Mouse (Mus musculus): ENCODE measurements around the gene Cbx8. TPM values are rescaled to one million over a fixed set of nuclear protein-coding genes. Genes with fewer than 3 reads are reported as not detected.

Cbx8 gene
- total and polyA plus RNA-seq, 2 experiments from 2014 or later, result 7.6 to 15.5 TPM

- H3K4me2 ChIP-seq (ENCODE audit: low read depth, low read length, poor library complexity, severe bottlenecking), result no peak overlapping the region
- no peak for ATAC-seq (ENCODE audit: low FRiP score)
- no peaks in the 10 kb centered on the region for H3K27me3 ChIP-seq (ENCODE audit: insufficient read depth, low read length)
- H3K4me1 ChIP-seq (ENCODE audit: insufficient read depth, low read length), result 0 out of 2 replicates have a peak, but pooled peaks cover 4% of the 10 kb centered on the region
- H3K27ac ChIP-seq (ENCODE audit: low read depth, low read length), result no peak overlapping the region
- no peak for DNase-seq (ENCODE audit: low spot score)
- 65% methylated on average over 6 of the region's 6 CpGs for WGBS
- H3K36me3 ChIP-seq (ENCODE audit: insufficient read depth, low read length), result 0 out of 2 replicates have a peak, but pooled peaks cover 4% of the 10 kb centered on the region
- TF ChIP-seq CTCF (IDR thresholded peaks at IDR 0.05), result no peak
- H3K9me3 ChIP-seq (ENCODE audit: low read length), result no peaks in the 10 kb centered on the region
- H3K4me3 ChIP-seq (ENCODE audit: low read depth, low read length), result no peak overlapping the region
- H3K9ac ChIP-seq (replicated peaks; ENCODE audit: low read length, poor library complexity, severe bottlenecking), result no peak overlapping the region
Measured at GRCm38 (mm10) chr11:119073876-119074433, 33.2 kb upstream of the Cbx8 start.

GRCm38 (mm10) chr11:119072986-119073385, 32.2 kb upstream of the Cbx8 start:
- Histone ChIP-seq H3K4me2 (ENCODE audit: low read depth, low read length, poor library complexity, severe bottlenecking) (no peak overlapping the region), H3K27ac (ENCODE audit: low read depth, low read length) (no peak overlapping the region), H3K36me3 (ENCODE audit: insufficient read depth, low read length) (0 out of 2 replicates have a peak, but pooled peaks cover 4% of the 10 kb centered on the region), H3K4me1 (ENCODE audit: insufficient read depth, low read length) (no peaks in the 10 kb centered on the region), H3K27me3 (ENCODE audit: insufficient read depth, low read length) (no peaks in the 10 kb centered on the region), H3K4me3 (ENCODE audit: low read depth, low read length) (no peak overlapping the region), H3K9ac (replicated peaks; ENCODE audit: low read length, poor library complexity, severe bottlenecking) (no peak overlapping the region), H3K9me3 (ENCODE audit: low read length) (no peaks in the 10 kb centered on the region)
- TF ChIP-seq CTCF (IDR thresholded peaks at IDR 0.05), result no peak
- WGBS, result 74% methylated on average over 6 of the region's 6 CpGs
- ATAC-seq (ENCODE audit: low FRiP score) (no peak), DNase-seq (ENCODE audit: low spot score) (no peak)

- Histone ChIP-seq H3K27ac (ENCODE audit: low read depth, low read length) (no peak overlapping the region), H3K36me3 (ENCODE audit: insufficient read depth, low read length) (0 out of 2 replicates have a peak, but pooled peaks cover 4% of the 10 kb centered on the region), H3K9ac (replicated peaks; ENCODE audit: low read length, poor library complexity, severe bottlenecking) (no peak overlapping the region), H3K4me2 (ENCODE audit: low read depth, low read length, poor library complexity, severe bottlenecking) (no peak overlapping the region), H3K4me1 (ENCODE audit: insufficient read depth, low read length) (no peaks in the 10 kb centered on the region), H3K27me3 (ENCODE audit: insufficient read depth, low read length) (no peaks in the 10 kb centered on the region), H3K4me3 (ENCODE audit: low read depth, low read length) (no peak overlapping the region), H3K9me3 (ENCODE audit: low read length) (no peaks in the 10 kb centered on the region)
- no peak for TF ChIP-seq CTCF (IDR thresholded peaks at IDR 0.05)
- WGBS, result 86% methylated on average over 7 of the region's 7 CpGs
- DNase-seq (ENCODE audit: low spot score) (no peak), ATAC-seq (ENCODE audit: low FRiP score) (no peak)
Measured at GRCm38 (mm10) chr11:119072239-119072638, 31.5 kb upstream of the Cbx8 start.

GRCm38 (mm10) chr11:119066841-119067240, 26.1 kb upstream of the Cbx8 start:
- no peaks in the 10 kb centered on the region for H3K4me1 ChIP-seq (ENCODE audit: insufficient read depth, low read length)

GRCm38 (mm10) chr11:119059256-119059655, 18.5 kb upstream of the Cbx8 start:
- DNase-seq (ENCODE audit: low spot score) (no peak), ATAC-seq (ENCODE audit: low FRiP score) (no peak)
- Histone ChIP-seq H3K9me3 (ENCODE audit: low read length) (no peaks in the 10 kb centered on the region), H3K27ac (ENCODE audit: low read depth, low read length) (no peak overlapping the region), H3K4me1 (ENCODE audit: insufficient read depth, low read length) (peaks cover 32% of the 10 kb centered on the region), H3K4me3 (ENCODE audit: low read depth, low read length) (no peak overlapping the region), H3K9ac (replicated peaks; ENCODE audit: low read length, poor library complexity, severe bottlenecking) (no peak overlapping the region), H3K36me3 (ENCODE audit: insufficient read depth, low read length) (no peaks in the 10 kb centered on the region), H3K27me3 (ENCODE audit: insufficient read depth, low read length) (peaks cover 11% of the 10 kb centered on the region), H3K4me2 (ENCODE audit: low read depth, low read length, poor library complexity, severe bottlenecking) (0 out of 2 replicates have a peak overlapping the region, but pooled peaks have one; percentile 38)
- 25% methylated on average over 3 of the region's 3 CpGs for WGBS
- TF ChIP-seq CTCF (IDR thresholded peaks at IDR 0.05), result no peak

More at GRCm38 (mm10) chr11:119066841-119067240, 26.1 kb upstream of the Cbx8 start:
- WGBS, result 75% methylated on average over 8 of the region's 8 CpGs
- H3K9me3 ChIP-seq (ENCODE audit: low read length), result no peaks in the 10 kb centered on the region
- no peaks in the 10 kb centered on the region for H3K36me3 ChIP-seq (ENCODE audit: insufficient read depth, low read length)
- no peaks in the 10 kb centered on the region for H3K27me3 ChIP-seq (ENCODE audit: insufficient read depth, low read length)
- DNase-seq (ENCODE audit: low spot score) (no peak), ATAC-seq (ENCODE audit: low FRiP score) (no peak)
- no peak overlapping the region for H3K4me3 ChIP-seq (ENCODE audit: low read depth, low read length)
- H3K9ac ChIP-seq (replicated peaks; ENCODE audit: low read length, poor library complexity, severe bottlenecking), result no peak overlapping the region
- TF ChIP-seq CTCF (IDR thresholded peaks at IDR 0.05), result no peak
- no peak overlapping the region for H3K4me2 ChIP-seq (ENCODE audit: low read depth, low read length, poor library complexity, severe bottlenecking)
- no peak overlapping the region for H3K27ac ChIP-seq (ENCODE audit: low read depth, low read length)

Measured in midbrain, postnatal 0 days (tissue).